Mouse (Mus musculus) MEL (cell line): ENCODE measurements around the gene Abcg3. TPM values are rescaled to one million over a fixed set of nuclear protein-coding genes. Genes with fewer than 3 reads are reported as not detected.
"Not testable (repeated sequence)": the region's sequence is repeated elsewhere in the genome, so short reads cannot be mapped to it uniquely, and the experiment has no call there.

ENCODE experiments used
- DNase-seq: peaks from one replicate; pipeline ENCODE4 v3.0.0; 2011; ENCODE audit warnings: low read depth, low spot score
- H3K27ac ChIP-seq: 2 replicates; pipeline ENCODE4 v1.5.1; 2012; ENCODE audit warnings: low read depth, mild to moderate bottlenecking, control low read depth, low read length, moderate library complexity; ENCODE audit not compliant: control insufficient read depth
- H3K27me3 ChIP-seq, 2 experiments: fragments of 150-350 bp in 1 of 2; sonication (generic) in 1 of 2; 2 replicates each; pipeline ENCODE4 v1.6.1; 2012; ENCODE audit warnings: low read length in 2 of 2, mild to moderate bottlenecking in 2 of 2, improper control_type of control experiment in 1 of 2, moderate library complexity in 1 of 2; ENCODE audit not compliant: insufficient read depth in 2 of 2, control insufficient read depth in 1 of 2
- H3K36me3 ChIP-seq, 2 experiments: 2 replicates each; pipeline ENCODE4 v1.6.1; 2012 to 2014; ENCODE audit warnings: low read length in 2 of 2, improper control_type of control experiment in 1 of 2, inconsistent platforms in 1 of 2, mild to moderate bottlenecking in 1 of 2; ENCODE audit not compliant: insufficient read depth in 2 of 2, control insufficient read depth in 1 of 2
- H3K4me1 ChIP-seq, 2 experiments: fragments of 150-350 bp in 1 of 2; sonication (generic) in 1 of 2; 2 replicates each; pipeline ENCODE4 v1.6.1; 2012; ENCODE audit warnings: low read length in 2 of 2, improper control_type of control experiment in 1 of 2, mild to moderate bottlenecking in 1 of 2; ENCODE audit not compliant: insufficient read depth in 2 of 2, control insufficient read depth in 1 of 2
- H3K4me3 ChIP-seq, 2 experiments: fragments of 150-350 bp in 1 of 2; sonication (generic) in 1 of 2; 2 replicates each; pipeline ENCODE4 v1.5.1; 2012; ENCODE audit warnings: low read depth in 2 of 2, low read length in 2 of 2, mild to moderate bottlenecking in 2 of 2, moderate library complexity in 2 of 2, control low read depth in 1 of 2, improper control_type of control experiment in 1 of 2; ENCODE audit not compliant: control insufficient read depth in 1 of 2, insufficient read depth in 1 of 2
- H3K79me2 ChIP-seq: 2 replicates; pipeline ENCODE4 v1.6.1; 2012; ENCODE audit warnings: mild to moderate bottlenecking, low read length, moderate library complexity; ENCODE audit not compliant: control insufficient read depth, poor library complexity, insufficient read depth
- H3K9ac ChIP-seq: 2 replicates; pipeline ENCODE4 v1.6.1; 2012; ENCODE audit warnings: low read depth, mild to moderate bottlenecking, control low read depth, low read length, moderate library complexity; ENCODE audit not compliant: control insufficient read depth, poor library complexity, severe bottlenecking
- H3K9me3 ChIP-seq: fragments of 150-350 bp; sonication (generic); replicated peaks from 2 replicates; pipeline ENCODE4 v1.6.1; 2012; ENCODE audit warnings: mild to moderate bottlenecking, low read length, improper control_type of control experiment, moderate library complexity; ENCODE audit not compliant: insufficient read depth
- BHLHE40 ChIP-seq: IDR thresholded peaks from 2 replicates; pipeline ENCODE4 v1.6.1; 2012; ENCODE audit warnings: low read depth, mild to moderate bottlenecking, inconsistent platforms, low read length, improper control_type of control experiment, borderline replicate concordance
- CHD2 ChIP-seq: IDR thresholded peaks from 2 replicates; pipeline ENCODE4 v1.6.1; 2011; ENCODE audit warnings: low read length, improper control_type of control experiment
- E2F4 ChIP-seq: IDR thresholded peaks from 2 replicates; pipeline ENCODE4 v1.6.1; 2011; ENCODE audit warnings: low read depth, low read length, improper control_type of control experiment, borderline replicate concordance
- ETS1 ChIP-seq: IDR thresholded peaks from 2 replicates; pipeline ENCODE4 v1.6.1; 2012; ENCODE audit warnings: low read depth, mild to moderate bottlenecking, inconsistent platforms, low read length, improper control_type of control experiment, moderate library complexity
- GABPA ChIP-seq: IDR thresholded peaks from 2 replicates; pipeline ENCODE4 v1.6.1; 2012; ENCODE audit warnings: low read depth, mild to moderate bottlenecking, inconsistent platforms, low read length, improper control_type of control experiment, moderate library complexity
- GATA1 ChIP-seq: IDR thresholded peaks from 2 replicates; pipeline ENCODE4 v1.6.1; 2011; ENCODE audit warnings: low read depth, low read length, improper control_type of control experiment
- HCFC1 ChIP-seq: IDR thresholded peaks from 2 replicates; pipeline ENCODE4 v1.6.1; 2012; ENCODE audit warnings: low read depth, mild to moderate bottlenecking, inconsistent platforms, low read length, improper control_type of control experiment, moderate library complexity
- MAX ChIP-seq: IDR thresholded peaks from 2 replicates; pipeline ENCODE4 v1.6.1; 2011; ENCODE audit warnings: low read length, improper control_type of control experiment
- MXI1 ChIP-seq: IDR thresholded peaks from 2 replicates; pipeline ENCODE4 v1.6.1; 2011; ENCODE audit warnings: mild to moderate bottlenecking, low read depth, low read length, improper control_type of control experiment
- RAD21 ChIP-seq: IDR thresholded peaks from 2 replicates; pipeline ENCODE4 v1.6.1; 2011; ENCODE audit warnings: mild to moderate bottlenecking, low read depth, low read length, improper control_type of control experiment
- RCOR1 ChIP-seq: IDR thresholded peaks from 2 replicates; pipeline ENCODE4 v1.6.1; 2012; ENCODE audit warnings: low read depth, mild to moderate bottlenecking, inconsistent platforms, low read length, improper control_type of control experiment
- TAL1 ChIP-seq: IDR thresholded peaks from 2 replicates; pipeline ENCODE4 v1.6.1; 2012; ENCODE audit warnings: mild to moderate bottlenecking, inconsistent platforms, low read length, moderate library complexity, mixed read lengths
- TCF12 ChIP-seq: IDR thresholded peaks from 2 replicates; pipeline ENCODE4 v1.6.1; 2014; ENCODE audit warnings: low read depth, mild to moderate bottlenecking, inconsistent platforms, low read length, improper control_type of control experiment, moderate library complexity
- USF2 ChIP-seq, 2 experiments: IDR thresholded peaks; 2 replicates each; pipeline ENCODE4 v1.6.1; 2011 to 2012; ENCODE audit warnings: improper control_type of control experiment in 2 of 2, low read length in 2 of 2, borderline replicate concordance in 1 of 2, inconsistent platforms in 1 of 2, low read depth in 1 of 2, mild to moderate bottlenecking in 1 of 2; ENCODE audit not compliant: insufficient read depth in 1 of 2
- ZKSCAN1 ChIP-seq: IDR thresholded peaks from 2 replicates; pipeline ENCODE4 v1.6.1; 2012; ENCODE audit warnings: low read depth, mild to moderate bottlenecking, inconsistent platforms, low read length, improper control_type of control experiment, moderate library complexity
- ZMIZ1 ChIP-seq: IDR thresholded peaks from 2 replicates; pipeline ENCODE4 v1.6.1; 2012; ENCODE audit warnings: low read depth, mild to moderate bottlenecking, inconsistent platforms, low read length, improper control_type of control experiment, moderate library complexity
- ZNF384 ChIP-seq: IDR thresholded peaks from 2 replicates; pipeline ENCODE4 v1.6.1; 2012; ENCODE audit warnings: low read depth, mild to moderate bottlenecking, inconsistent platforms, low read length, improper control_type of control experiment
- polyA plus RNA-seq, 2 experiments: library from polyadenylated mRNA; stranded (reverse) in 1 of 2; unstranded in 1 of 2; fragments of >175 nt in 1 of 2; fragments of >200 nt in 1 of 2; gene quantifications; 2 replicates each; pipeline versions ENCODE4 v1.2.1 to v1.2.4; 2012; ENCODE audit warnings: low replicate concordance in 2 of 2, low read depth in 1 of 2; ENCODE audit not compliant: insufficient read length in 2 of 2, insufficient read depth in 1 of 2, missing spikeins in 1 of 2
- total RNA-seq: library from RNA; depleted of rRNA; stranded (reverse); fragments of 300-350 nt; gene quantifications from 2 replicates; pipeline ENCODE4 v1.2.3, GENCODE M21; 2012; rRNA removed

Gene Abcg3
- total and polyA plus RNA-seq, 3 experiments = not detected

- H3K27me3 ChIP-seq = no peaks in the 10 kb centered on the region
- no peaks in the 10 kb centered on the region for H3K79me2 ChIP-seq
- H3K36me3 ChIP-seq = no peaks in the 10 kb centered on the region
- H3K9ac ChIP-seq = no peak overlapping the region
- H3K9me3 ChIP-seq = no peaks in the 10 kb centered on the region
- no peak overlapping the region for H3K4me3 ChIP-seq
- no peak overlapping the region for H3K27ac ChIP-seq
- TF ChIP-seq E2F4 (no peak), CHD2 (no peak), TCF12 (no peak), ZNF384 (0 out of 2 replicates have a peak, but pooled peaks have one; percentile 27)
- H3K4me1 ChIP-seq = no peaks in the 10 kb centered on the region
- DNase-seq = no peak
These were observed 35.6 kb downstream of the Abcg3 start for GRCm38 (mm10) chr5:104946951-104947350.

- Histone ChIP-seq H3K27ac (no peak overlapping the region), H3K9ac (no peak overlapping the region), H3K9me3 (no peaks in the 10 kb centered on the region), H3K4me3 (no peak overlapping the region), H3K36me3 (no peaks in the 10 kb centered on the region), H3K27me3 (no peaks in the 10 kb centered on the region), H3K79me2 (no peaks in the 10 kb centered on the region), H3K4me1 (no peaks in the 10 kb centered on the region; a peak in 1 of 4 replicates)
- TF ChIP-seq GABPA (no peak), ZKSCAN1 (no peak), MAX (no peak), USF2 (IDR thresholded peaks at IDR 0.05; ENCODE audit: borderline replicate concordance in 1 of 2, insufficient read depth in 1 of 2, low read depth in 1 of 2, low read length in 2 of 2) (no peak), MXI1 (no peak), RCOR1 (no peak), GATA1 (no peak), RAD21 (no peak), ETS1 (no peak), ZMIZ1 (no peak), E2F4 (no peak), TAL1 (no peak), HCFC1 (no peak), BHLHE40 (no peak)
- no peak for DNase-seq
These were observed 48.4 kb downstream of the Abcg3 start for GRCm38 (mm10) chr5:104934148-104934547.

GRCm38 (mm10) chr5:104906556-104906955 lies 76.0 kb downstream of the Abcg3 start:
- H3K9ac ChIP-seq, H3K79me2 ChIP-seq, H3K4me3 ChIP-seq, H3K36me3 ChIP-seq, H3K9me3 ChIP-seq, H3K27ac ChIP-seq, DNase-seq, H3K27me3 ChIP-seq, H3K4me1 ChIP-seq: not testable (repeated sequence)

Other genes with a start within 250 kb of the Abcg3 start
- 1.5 and 2.2 TPM in 2 replicates for gene Zfp951, start 122.6 kb downstream of the Abcg3 start, total RNA-seq
- gene Zfp951, start 122.6 kb downstream of the Abcg3 start, polyA plus RNA-seq = 100 to 1,000 TPM in 1 of 2 experiments, 1 to 10 TPM in 1; 2.1 to 234 TPM
- 0.10 and 0.19 TPM in 2 replicates for gene Gbp9, start 156.8 kb upstream of the Abcg3 start, total RNA-seq
- gene Gbp9, start 156.8 kb upstream of the Abcg3 start, polyA plus RNA-seq = under 1 TPM in 1 of 2 experiments, not detected in 1; 0.10 TPM
- not detected in 2 replicates for gene Gbp8, start 156.8 kb upstream of the Abcg3 start, total RNA-seq
- not detected for gene Gbp8, start 156.8 kb upstream of the Abcg3 start, polyA plus RNA-seq
- not detected in 2 replicates for gene Gbp4, start 156.9 kb upstream of the Abcg3 start, total RNA-seq
- not detected for gene Gbp4, start 156.9 kb upstream of the Abcg3 start, polyA plus RNA-seq